Mouse (Mus musculus): ENCODE measurements around the gene Atxn7l1.

Gene Atxn7l1

GRCm38 (mm10) chr12:33147497-33148267 is at the start of gene Atxn7l1:
Gene Atxn7l1 (plus strand): TSS chr12:33147693.
- peak; percentile 84 to 92 for DNase-seq (ENCODE audit: low spot score in 2 of 2)

GRCm38 (mm10) chr12:33101627-33102026 is 45.9 kb upstream of the Atxn7l1 start:
- DNase-seq (ENCODE audit: low spot score in 2 of 2), result no peak

GRCm38 (mm10) chr12:33102342-33103115 is 45.0 kb upstream of the Atxn7l1 start:
- DNase-seq (ENCODE audit: low spot score in 2 of 2), result no peak

- DNase-seq (ENCODE audit: low spot score in 2 of 2), result no peak
These were observed 41.8 kb upstream of the Atxn7l1 start for GRCm38 (mm10) chr12:33105724-33106123.

GRCm38 (mm10) chr12:33106438-33107167 is 40.9 kb upstream of the Atxn7l1 start:
- no peak for DNase-seq (ENCODE audit: low spot score in 2 of 2)

GRCm38 (mm10) chr12:33109531-33109930 is 38.0 kb upstream of the Atxn7l1 start:
- DNase-seq (ENCODE audit: low spot score in 2 of 2), result peak in 1 of 2 experiments; percentile 29

GRCm38 (mm10) chr12:33110894-33111471 is 36.5 kb upstream of the Atxn7l1 start:
- DNase-seq (ENCODE audit: low spot score in 2 of 2), result no peak

- no peak for DNase-seq (ENCODE audit: low spot score in 2 of 2)
These were observed 28.7 kb upstream of the Atxn7l1 start for GRCm38 (mm10) chr12:33118624-33119301.

- DNase-seq (ENCODE audit: low spot score in 2 of 2), result no peak
These were observed 21.8 kb upstream of the Atxn7l1 start for GRCm38 (mm10) chr12:33125594-33126227.

- no peak for DNase-seq (ENCODE audit: low spot score in 2 of 2)
These were observed 21.2 kb upstream of the Atxn7l1 start for GRCm38 (mm10) chr12:33126243-33126642.

- DNase-seq (ENCODE audit: low spot score in 2 of 2), result no peak
These were observed 19.4 kb upstream of the Atxn7l1 start for GRCm38 (mm10) chr12:33128121-33128520.

GRCm38 (mm10) chr12:33128702-33129101 is 18.8 kb upstream of the Atxn7l1 start:
- no peak for DNase-seq (ENCODE audit: low spot score in 2 of 2)

- no peak for DNase-seq (ENCODE audit: low spot score in 2 of 2)
These were observed 18.1 kb upstream of the Atxn7l1 start for GRCm38 (mm10) chr12:33129410-33129809.

- DNase-seq (ENCODE audit: low spot score in 2 of 2), result peak; percentile 56 to 63
These were observed 17.1 kb upstream of the Atxn7l1 start for GRCm38 (mm10) chr12:33130401-33130800.

- DNase-seq (ENCODE audit: low spot score in 2 of 2), result no peak
These were observed 15.7 kb upstream of the Atxn7l1 start for GRCm38 (mm10) chr12:33131796-33132195.

- no peak for DNase-seq (ENCODE audit: low spot score in 2 of 2)
These were observed 9.6 kb upstream of the Atxn7l1 start for GRCm38 (mm10) chr12:33137857-33138256.

GRCm38 (mm10) chr12:33139083-33139482 is 8.4 kb upstream of the Atxn7l1 start:
- DNase-seq (ENCODE audit: low spot score in 2 of 2), result no peak

GRCm38 (mm10) chr12:33144456-33144855 is 3.0 kb upstream of the Atxn7l1 start:
- no peak for DNase-seq (ENCODE audit: low spot score in 2 of 2)

GRCm38 (mm10) chr12:33146622-33147433 is 665 bp upstream of the Atxn7l1 start:
- no peak for DNase-seq (ENCODE audit: low spot score in 2 of 2)
